Mouse (Mus musculus): Measurements from ENCODE around the gene Ppox.

The Ppox gene

DNA sequence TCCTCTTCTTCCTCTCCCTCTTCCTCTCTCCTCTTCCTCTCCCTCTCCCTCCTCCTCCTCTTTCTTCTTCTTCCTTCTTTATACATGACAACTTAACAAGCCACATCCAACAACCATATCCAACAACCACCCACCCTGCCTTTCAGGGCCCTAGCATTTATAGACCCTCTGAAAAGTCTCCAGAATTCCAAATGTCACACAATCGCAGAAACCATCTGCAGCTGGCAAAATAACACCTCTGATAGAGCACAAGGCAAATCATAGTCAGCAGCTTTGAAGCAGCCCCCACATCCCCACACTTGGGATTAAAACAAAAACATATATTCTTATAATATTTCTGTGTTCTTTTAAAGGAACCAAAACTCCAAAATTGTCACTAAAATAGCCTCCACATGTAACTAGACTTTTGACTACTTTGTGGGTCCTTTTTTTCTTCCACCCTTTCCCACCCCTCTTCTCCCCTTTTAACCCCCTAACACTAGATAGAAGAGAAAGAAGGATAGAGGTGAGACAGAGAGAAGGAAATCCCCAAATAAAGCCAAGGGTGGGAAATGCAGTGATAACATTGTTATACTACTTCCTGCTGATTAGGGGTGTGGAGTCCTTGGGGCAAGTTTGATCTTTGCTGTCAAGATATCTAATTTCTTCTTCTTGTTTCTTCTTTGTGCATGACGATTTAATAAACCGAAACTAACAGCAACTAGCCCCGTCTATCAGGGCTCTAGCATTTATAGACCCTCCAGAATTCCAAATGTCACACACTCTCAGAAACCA lies 14.8 kb downstream of the Ppox start:
- no peak for DNase-seq (ENCODE audit: extremely low spot score)

DNA sequence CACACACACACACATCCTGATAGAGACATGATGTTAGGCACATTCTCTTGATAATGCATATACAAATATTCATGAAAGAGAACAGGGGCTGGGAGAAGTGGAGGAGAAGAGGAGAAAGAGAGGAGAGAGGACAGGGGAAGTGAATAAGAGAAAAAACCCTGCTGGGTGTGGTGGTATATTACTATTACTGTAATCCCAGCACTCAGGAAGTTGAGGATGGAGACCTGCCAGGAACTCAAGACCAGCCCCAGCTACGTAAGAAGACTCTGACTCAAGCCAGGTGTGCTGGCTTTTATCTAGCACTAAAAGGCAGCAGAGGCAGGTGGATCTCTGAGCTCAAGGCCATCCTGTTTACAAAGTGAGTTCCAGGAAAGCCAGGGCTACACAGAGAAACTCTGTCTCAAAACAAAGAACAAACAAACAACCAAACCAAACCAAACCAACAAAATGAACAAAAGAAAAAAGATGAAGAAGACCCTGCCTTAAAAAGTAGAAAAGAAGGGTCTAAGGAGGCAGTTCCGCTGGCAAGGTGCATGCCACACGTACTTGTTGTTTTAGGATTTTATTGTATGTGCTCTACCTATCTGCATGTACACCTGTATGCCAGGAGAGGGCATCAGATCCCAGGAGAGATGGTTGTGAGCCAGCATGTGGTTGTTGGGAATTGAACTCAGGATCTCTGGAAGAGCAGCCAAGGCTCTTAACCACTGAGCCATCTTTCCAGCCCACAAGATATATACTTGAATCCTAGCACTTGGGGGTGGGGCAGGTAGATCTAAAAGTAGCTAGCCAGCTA lies 17.1 kb downstream of the Ppox start:
- DNase-seq (ENCODE audit: extremely low spot score) = no peak

DNA sequence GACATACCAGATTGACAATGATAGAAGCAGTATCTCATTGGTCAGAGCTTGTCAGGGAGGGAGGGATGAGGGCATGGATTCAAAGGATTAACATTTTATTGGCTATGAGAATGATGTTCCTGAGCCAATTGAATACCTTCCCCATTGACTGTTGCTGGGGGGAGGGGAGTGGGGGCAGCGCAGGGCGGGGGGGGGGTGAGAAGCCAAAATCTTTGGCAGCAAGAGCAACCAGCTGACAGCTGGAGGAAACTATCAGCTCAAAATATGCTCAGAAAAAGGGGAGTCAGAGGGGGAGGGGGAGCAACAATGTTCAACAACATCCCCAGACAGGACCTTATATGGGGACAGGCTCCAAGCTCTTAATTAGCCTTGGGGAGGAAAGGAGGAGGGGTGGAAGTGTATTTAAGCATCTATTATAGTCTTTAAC lies 17.8 kb downstream of the Ppox start:
- no peak for DNase-seq (ENCODE audit: extremely low spot score)

DNA sequence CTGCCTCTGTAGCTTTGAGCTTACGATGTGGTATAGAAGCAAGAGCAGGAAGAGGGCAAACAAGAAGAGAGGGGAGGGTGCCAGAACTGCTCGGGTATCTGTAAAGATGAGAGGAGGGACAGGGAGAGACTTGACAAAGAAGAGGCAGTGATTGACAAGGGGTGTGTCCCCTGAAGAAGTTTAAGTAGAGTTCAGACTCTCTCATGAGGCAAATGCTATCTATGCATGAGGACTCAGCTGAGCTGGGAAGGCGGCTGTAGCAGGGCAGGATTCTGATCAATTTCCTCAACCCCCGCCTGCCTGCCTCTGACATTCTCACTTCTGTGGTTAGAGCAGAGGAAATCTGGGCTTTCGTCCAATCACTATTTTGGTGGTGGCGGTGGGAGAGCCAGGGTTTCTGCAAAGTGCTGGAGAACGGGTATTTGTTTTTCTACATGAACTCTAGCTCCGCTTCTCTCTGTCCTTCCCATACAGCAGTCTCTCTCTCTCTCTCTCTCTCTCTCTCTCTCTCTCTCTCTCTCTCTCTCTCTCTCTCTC lies 18.3 kb downstream of the Ppox start:
- no peak for DNase-seq (ENCODE audit: extremely low spot score)

DNA sequence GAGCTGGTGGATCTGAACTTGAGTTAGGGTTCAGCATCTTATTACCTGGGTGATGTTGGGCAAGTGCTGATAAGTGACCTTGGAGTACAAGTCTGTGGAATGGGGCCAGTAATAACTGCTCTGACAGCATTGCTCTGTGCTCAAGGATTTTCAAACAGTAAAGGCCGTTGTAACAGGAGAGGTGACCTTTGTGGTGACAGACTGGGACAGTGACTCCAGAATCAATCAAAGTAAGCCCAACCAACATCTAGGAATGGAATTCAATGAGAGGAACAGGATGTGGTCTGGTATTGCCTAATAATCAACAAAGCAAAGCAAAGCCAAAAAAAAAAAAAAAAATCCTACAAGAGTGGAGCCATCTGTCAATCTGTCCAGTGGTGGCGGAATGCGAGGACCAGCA lies 20.7 kb downstream of the Ppox start:
- DNase-seq (ENCODE audit: extremely low spot score) = no peak

DNA sequence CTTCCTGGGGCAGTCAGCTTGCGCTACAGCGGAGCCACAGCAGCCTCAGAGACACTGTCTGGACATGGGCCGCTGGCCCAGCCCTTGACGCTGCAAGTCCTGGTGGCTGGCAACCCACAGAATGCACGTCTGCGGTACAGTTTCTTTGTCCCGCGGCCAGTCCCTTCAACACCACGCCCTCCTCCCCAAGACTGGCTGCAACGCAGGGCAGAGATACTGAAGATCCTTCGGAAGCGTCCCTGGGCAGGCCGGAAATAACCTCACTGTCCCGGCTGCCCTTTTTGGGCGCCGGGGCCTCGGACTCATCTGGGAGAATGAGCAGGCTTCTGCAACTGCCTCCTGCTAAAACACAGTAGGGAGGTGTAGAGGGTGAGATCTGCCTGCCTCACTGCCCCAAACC lies 22.1 kb downstream of the Ppox start:
- no peak for DNase-seq (ENCODE audit: extremely low spot score)

DNA sequence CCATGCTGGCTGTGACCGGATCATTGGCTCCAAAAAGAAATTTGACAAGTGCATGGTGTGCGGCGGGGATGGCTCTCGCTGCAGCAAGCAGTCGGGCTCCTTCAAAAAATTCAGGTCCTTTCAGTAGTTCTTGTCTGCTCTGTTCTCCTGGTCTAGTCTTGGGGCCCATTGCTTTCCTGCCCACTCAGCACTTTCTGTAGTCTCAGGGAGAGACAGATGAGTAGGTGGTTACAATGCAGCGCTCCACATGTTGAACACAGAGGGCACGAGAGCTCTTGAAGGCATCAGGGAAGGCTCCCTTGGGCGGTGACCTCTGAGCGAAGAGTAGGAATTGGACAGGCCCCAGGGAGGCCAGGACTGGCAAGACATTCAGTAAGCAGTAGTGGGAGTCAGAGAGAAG lies 23.2 kb downstream of the Ppox start:
- no peak for DNase-seq (ENCODE audit: extremely low spot score)

DNA sequence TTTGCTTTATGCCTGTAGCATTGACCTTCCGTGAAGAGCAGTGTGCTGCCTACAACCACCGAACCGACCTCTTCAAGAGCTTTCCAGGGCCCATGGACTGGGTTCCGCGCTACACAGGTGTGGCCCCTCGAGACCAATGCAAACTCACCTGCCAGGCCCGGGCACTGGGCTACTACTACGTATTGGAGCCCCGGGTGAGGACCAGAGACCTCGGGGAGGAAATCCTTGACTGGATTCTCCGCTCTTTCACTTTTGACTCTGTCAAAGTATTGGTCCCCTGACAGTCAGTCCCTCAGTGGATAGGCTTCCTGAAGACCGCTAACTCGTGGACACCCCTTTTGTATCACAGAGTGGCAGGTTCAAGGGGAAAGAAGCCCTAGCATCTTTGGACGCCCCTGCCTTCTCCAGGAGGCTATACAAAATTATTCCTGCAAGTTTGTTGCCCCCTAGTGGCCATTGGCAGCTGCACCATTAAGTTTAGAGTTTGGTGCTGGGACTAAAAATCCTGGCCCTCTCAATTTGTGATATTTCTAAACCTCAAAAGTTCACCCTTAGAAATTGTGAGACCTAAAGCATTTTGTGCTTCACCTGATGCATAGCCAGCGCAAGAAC lies 23.9 kb downstream of the Ppox start:
- peak; percentile 55 for DNase-seq (ENCODE audit: extremely low spot score)

DNA sequence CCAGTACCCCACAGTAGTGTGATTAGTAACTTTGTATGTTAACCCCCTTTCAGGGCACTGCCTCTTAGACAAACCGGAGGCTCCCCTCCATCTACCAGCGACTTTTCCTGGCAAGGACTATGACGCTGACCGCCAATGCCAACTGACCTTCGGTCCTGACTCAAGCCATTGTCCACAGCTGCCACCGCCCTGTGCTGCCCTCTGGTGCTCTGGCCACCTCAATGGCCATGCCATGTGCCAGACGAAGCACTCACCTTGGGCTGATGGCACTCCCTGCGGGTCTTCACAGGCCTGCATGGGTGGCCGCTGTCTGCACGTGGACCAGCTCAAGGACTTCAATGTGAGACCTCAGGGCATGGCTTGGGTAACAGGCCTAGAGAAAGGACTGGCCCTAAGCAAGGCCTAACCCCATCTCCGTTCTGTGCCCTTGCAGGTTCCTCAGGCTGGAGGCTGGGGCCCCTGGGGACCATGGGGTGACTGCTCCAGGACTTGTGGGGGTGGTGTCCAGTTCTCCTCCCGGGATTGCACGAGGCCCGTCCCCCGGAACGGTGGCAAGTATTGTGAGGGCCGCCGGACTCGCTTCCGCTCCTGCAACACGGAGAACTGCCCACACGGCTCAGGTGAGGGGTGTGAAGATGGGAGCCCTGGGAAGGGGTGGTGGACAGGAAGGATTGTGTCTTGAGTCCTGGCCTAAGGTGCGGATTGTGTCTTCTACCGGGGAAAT lies 24.7 kb downstream of the Ppox start:
- DNase-seq (ENCODE audit: extremely low spot score) = no peak

DNA sequence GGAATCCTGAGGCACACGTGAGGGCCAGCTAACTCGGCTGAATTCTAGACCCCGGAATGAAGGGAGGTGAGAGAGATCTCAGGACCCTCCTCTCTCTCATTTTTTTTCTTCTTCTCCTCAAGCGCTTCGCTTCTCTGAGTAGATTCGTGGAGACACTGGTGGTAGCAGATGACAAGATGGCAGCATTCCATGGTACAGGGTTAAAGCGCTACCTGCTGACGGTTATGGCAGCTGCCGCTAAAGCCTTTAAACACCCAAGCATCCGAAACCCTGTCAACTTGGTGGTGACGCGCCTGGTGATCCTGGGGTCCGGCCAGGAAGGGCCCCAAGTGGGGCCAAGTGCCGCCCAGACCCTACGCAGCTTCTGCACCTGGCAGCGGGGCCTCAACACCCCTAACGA lies 28.6 kb downstream of the Ppox start:
- no peak for DNase-seq (ENCODE audit: extremely low spot score)

DNA sequence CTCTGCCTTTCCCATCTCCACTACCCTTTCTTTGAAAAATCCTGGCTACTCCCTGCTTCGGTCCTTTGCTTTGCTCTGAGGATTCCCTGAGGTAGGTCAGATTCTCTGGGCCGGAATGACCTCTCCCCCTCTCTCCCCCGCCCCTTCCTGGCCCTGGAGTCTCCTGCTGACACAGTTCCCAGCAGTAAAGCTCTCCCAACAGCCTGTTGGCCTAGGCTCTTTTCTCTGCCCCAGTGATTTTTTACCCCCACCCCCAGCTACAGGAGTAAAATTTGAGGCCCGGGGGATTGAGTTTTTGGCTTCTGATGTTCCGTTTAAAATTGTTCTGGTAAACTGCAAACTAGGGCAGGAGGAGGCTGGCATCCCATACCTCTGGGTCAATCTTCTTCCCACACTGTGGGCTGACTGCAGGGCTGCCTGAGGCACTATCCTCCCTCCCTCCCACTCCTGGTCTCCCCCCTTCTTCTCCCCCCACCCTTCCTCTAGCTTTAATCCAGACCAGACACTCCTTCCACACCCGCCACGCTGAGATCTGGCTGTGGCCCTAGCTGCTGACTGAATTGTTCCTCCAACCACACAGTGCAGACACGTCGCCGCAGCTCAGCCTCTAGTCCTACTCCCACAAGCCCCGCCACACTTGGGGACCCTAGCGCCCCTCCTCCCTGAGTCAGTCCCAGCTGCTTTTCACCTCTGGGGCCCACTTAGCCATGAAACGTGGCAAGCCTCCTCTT lies 29.2 kb downstream of the Ppox start:
- DNase-seq (ENCODE audit: extremely low spot score) = peak; percentile 80

DNA sequence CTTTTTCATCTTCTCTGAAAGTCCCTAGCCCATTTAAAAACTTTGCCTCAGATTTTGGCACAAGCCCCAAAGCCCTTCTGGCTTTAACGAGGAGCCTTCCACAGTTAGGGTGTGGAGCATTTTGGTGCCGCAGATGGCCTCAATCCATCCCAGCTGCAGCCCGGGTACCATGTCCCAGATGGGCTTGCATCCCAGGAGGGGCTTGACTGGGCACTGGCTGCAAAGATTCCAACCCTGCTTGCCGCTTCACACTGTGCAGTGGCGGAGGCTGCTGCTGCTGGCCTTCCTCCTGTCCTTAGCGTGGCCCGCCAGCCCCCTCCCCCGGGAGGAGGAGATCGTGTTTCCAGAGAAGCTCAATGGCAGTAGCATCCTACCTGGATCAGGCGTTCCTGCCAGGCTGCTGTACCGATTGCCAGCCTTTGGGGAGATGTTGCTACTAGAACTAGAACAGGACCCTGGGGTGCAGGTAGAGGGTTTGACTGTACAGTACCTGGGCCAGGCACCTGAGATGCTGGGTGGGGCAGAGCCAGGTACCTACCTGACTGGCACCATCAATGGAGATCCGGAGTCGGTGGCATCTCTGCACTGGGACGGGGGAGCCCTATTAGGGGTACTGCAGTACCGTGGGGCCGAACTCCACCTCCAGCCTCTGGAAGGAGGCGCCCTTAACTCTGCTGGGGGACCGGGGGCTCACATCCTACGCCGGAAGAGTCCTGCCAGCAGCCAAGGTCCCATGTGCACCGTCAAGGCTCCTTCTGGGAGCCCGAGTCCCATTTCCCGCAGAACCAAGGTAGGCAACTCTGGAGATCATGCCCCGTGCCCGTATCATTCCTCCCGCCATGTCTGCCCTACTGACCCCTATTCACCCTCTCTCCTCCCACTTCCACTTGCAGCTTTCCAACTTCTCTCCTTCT lies 30.0 kb downstream of the Ppox start, which contains the start of gene Ndufs2:
TSS of gene Ndufs2 (minus strand) at position 709 of the 914 bp plus-strand sequence.
- no peak for DNase-seq (ENCODE audit: extremely low spot score)

DNA sequence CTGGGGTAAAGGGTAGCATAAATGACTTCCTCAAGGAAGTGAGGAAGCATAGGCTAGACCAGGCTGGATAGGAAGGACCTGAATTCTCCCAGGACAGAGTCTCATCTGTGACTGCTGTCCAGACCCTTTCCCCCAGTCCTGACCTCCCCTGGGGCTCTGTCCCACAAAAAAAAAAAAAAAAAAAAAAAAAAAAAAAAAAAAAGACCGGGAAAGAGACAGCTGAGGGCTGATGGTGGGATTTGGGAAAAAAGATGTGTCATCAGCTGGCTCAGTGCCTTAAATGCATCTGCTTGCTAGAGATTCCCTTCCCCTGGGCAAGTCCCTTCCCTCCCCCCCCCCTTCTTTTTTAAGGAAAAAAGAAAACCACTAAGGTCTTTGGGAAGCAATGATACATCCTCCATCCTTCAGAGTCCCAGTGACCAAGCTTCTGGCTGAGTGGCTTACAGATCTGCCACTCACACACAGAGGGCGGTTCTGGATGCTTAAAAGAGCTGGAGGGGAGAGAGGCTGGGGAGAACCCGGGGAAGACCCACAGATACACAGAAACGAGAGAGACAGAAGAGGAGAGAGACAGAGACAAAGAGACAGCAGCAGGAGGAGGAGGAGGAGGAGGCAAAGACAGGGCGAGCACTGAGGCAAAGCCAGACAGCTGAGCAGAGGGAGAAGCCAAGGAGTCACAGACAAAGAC lies 30.9 kb downstream of the Ppox start, which contains the start of gene Adamts4:
TSS of gene Adamts4 (plus strand) at position 509 of the 688 bp plus-strand sequence.
- DNase-seq (ENCODE audit: extremely low spot score) = peak; percentile 58

DNA sequence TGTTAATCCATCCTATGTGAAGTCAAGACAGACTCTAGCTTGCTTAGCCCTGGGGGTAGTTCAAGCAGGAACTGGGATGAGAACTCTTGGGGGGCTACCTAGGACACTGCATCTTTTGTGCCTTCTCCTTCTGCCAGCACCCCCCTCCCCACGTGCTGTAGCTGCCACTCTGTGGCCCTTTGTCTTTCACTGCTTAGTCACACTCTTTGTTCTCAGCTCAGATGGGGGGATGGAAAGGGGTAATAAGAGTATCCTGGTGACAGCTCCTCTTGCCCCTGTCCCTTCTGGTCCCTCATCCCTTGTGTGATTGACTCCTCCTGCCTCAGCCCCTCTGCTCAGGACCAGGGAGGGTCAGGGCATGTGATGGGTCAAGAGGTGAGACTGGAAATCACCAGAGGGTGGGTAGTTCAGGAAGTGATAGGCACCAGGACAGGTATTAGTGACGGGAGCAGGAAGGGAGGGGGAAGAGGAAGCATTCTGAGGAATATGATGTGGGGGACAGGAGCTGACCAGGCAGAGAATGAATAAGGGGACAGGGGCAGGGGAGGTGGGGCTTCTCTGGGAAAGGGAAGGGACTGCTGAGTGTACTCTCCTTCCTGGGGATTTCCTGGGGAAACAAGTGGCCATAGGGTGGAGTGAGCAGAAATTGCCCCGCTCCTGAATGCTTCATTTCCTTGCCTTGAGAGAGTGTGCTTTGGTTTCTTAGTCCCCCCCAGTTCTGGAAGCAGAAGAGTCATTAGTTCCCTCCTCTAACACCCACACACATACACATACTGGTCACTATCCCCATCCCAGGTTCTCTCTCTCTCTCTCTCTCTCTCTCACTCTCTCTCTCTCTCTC lies 32.4 kb downstream of the Ppox start:
- DNase-seq (ENCODE audit: extremely low spot score) = no peak

DNA sequence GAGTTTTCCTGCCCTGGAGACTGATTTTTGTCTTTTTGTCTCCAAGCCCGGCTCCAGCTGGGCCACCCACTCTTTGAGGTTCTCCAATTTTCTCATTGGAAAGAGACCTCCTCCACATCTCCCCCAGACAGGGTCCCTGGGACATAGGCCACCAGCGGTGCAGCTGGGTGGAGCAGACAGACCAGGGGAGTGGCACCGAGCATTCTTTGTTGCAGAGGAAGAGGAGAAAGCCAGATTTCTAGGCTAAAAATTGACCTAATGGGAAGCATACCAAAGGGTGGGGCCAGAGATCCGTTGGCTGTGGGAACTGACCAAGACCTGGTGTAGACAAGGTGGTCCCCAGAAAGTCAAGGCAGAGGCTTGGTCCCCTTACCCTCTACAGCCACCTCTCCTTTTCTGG lies 33.1 kb downstream of the Ppox start:
- DNase-seq (ENCODE audit: extremely low spot score) = no peak

DNA sequence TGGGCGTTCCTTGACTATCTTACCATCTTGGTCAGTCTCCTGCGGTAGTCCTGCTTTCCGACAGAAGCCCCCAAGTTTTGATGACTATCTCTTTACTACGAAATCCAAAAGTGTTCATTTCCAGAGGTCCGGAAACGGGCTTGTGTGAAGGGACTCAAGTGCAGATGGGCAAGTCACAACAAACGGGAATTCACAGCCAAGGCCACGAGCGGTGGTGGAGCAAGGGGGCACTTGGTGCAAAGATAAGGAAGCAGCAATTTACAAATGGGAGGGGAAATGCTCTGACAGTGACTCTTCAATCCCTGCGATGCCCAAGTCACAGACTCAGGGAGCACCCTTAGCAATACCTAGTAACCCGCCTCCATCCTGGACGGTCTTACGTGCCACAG lies 33.5 kb downstream of the Ppox start:
- DNase-seq (ENCODE audit: extremely low spot score) = no peak

DNA sequence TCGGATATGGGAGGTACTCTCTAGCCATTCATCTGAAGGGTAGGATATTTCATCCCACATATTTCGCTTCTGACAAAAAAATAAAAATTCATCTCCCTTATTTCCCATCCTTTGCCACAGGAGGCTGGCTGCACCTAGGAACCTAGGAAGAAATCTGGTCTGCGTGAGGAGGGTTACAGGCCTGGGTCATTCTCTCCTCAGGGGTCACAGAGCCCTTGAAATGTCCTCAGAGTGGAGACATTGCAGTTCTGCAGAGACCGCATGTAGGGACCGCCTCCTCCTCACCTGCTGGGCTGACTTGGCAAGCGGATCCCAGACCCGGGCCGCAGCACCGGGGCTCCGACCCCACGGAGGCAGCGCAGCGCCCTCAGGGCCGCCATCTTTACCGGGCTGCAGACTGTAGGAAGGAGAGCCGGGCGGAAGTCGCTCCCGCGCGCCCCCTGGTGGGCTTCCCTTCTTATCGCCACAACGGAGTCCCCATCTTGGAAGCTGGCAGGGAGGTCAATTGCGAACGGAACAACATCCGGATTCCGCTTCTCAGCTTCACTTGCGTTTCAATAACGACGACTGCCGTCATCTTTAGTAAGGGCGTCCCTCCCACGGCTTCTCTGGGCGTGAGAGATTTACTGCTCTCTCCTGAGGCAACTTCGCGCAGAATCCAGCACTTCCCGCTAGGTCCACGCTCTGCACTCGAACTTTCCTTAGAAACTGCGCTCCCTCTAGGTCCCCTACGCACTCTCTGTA lies 34.1 kb downstream of the Ppox start:
- DNase-seq (ENCODE audit: extremely low spot score) = peak; percentile 97

DNA sequence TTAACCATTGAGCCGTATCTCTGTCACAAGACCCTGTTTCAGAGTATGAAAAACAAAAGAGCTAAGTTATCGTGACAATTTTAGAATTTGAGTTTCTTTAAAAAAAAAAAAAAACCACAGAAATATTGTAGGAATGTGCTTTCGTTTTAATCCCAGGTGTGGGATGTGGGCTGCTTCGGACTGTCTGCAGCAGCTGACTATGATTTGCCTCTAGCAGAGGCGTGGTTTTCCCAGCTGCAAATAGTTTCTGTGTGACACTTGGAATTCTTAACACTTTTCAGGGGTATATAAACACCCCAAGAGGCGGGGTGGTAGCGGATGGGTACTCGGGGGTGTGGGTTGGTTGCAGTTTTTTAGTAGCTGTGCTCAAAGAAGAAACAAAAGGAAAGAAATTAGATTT lies 35.6 kb downstream of the Ppox start:
- DNase-seq (ENCODE audit: extremely low spot score) = no peak
